ENCODE assay signal across 9 mouse cellular contexts in genomic region chr14:31661671-31662554, GRCm38 (mm10). TPM values are rescaled to one million over a fixed set of nuclear protein-coding genes. Genes with fewer than 3 reads are reported as not detected.
A peak's percentile ranks its signal among the peaks of the same experiment; 100 is the strongest.
DNase-seq lines count a peak whose midpoint lies in the region; ATAC-seq and TF ChIP-seq lines count a peak whose summit lies in the region.
"Had no signal": no experiment of that assay in that cellular context is flagged by ENCODE, and none has a peak within 500 bp of the region (broad histone marks: within the 10 kb centered on the region; RNA-seq: fewer than 3 reads in every experiment).

No protein-coding gene starts in this region.

- H3K4me2 ChIP-seq in heart, embryonic 14.5 days (ENCODE audit: low read length) = peak overlapping the region; percentile 64
- H3K4me2 ChIP-seq in kidney, postnatal 0 days (ENCODE audit: low read length) = peak overlapping the region; percentile 68
- H3K4me2 ChIP-seq in midbrain, postnatal 0 days (ENCODE audit: low read depth, low read length, poor library complexity, severe bottlenecking) = peak overlapping the region; percentile 63

- H3K4me1 ChIP-seq in forebrain, embryonic 10.5 days = peaks cover 58% of the 10 kb centered on the region
- peaks cover 59 to 65% of the 10 kb centered on the region in 2 experiments for H3K4me1 ChIP-seq in heart, embryonic 14.5 days (ENCODE audit: control insufficient read depth in 2 of 2, insufficient read depth in 2 of 2, low read length in 2 of 2)
- peaks cover 59% of the 10 kb centered on the region for H3K4me1 ChIP-seq in kidney, postnatal 0 days (replicated peaks; ENCODE audit: insufficient read depth, low read length)
- H3K4me1 ChIP-seq in midbrain, postnatal 0 days (ENCODE audit: insufficient read depth, low read length) = peaks cover 4% of the 10 kb centered on the region; the same call in 1 of the 2 replicates

- TF ChIP-seq CTCF in brain, embryonic 14.5 days (IDR thresholded peaks at IDR 0.05; ENCODE audit: borderline replicate concordance, extremely low read depth, insufficient read depth, insufficient read length) = no peak
- TF ChIP-seq CTCF in kidney, postnatal 0 days (IDR thresholded peaks at IDR 0.05; ENCODE audit: low read depth) = peak; percentile 56
- peak; percentile 56 for TF ChIP-seq CTCF in midbrain, postnatal 0 days (IDR thresholded peaks at IDR 0.05)

- DNase-seq in B cell, adult 2 months = peak; percentile 71 to 73
- peak; percentile 97 for DNase-seq in brain, embryonic 14.5 days (ENCODE audit: low read depth)
- peak; percentile 75 for DNase-seq in forebrain, embryonic 10.5 days (ENCODE audit: extremely low spot score, low spot score)
- peak; percentile 97 for DNase-seq in kidney, postnatal 0 days (ENCODE audit: low spot score)
- DNase-seq in liver = peak; percentile 76
- DNase-seq in midbrain, postnatal 0 days (ENCODE audit: low spot score) = peak; percentile 96
- DNase-seq in spleen, postnatal 4 days (ENCODE audit: low spot score in 2 of 2) = peak; percentile 56 to 78

- peak overlapping the region; percentile 54 for H3K4me3 ChIP-seq in forebrain, embryonic 10.5 days
- peak overlapping the region; percentile 18 to 32 for H3K4me3 ChIP-seq in heart, embryonic 14.5 days (ENCODE audit: control insufficient read depth in 1 of 2, insufficient read depth in 1 of 2, low read depth in 1 of 2, low read length in 2 of 2)
- H3K4me3 ChIP-seq in kidney, postnatal 0 days (replicated peaks; ENCODE audit: low read depth, low read length) = peak overlapping the region; percentile 33
- H3K4me3 ChIP-seq in midbrain, postnatal 0 days (ENCODE audit: low read depth, low read length) = peak overlapping the region; percentile 31

- peak overlapping the region; percentile 90 for H3K27ac ChIP-seq in forebrain, embryonic 10.5 days
- peak overlapping the region; percentile 93 to 95 for H3K27ac ChIP-seq in heart, embryonic 14.5 days (replicated peaks in 1 of 2; ENCODE audit: control insufficient read depth in 1 of 2, insufficient read depth in 1 of 2, low read depth in 2 of 2, low read length in 2 of 2)
- H3K27ac ChIP-seq in kidney, postnatal 0 days = peak overlapping the region; percentile 97
- peak overlapping the region; percentile 93 for H3K27ac ChIP-seq in midbrain, postnatal 0 days (ENCODE audit: low read depth, low read length)

- H3K9ac ChIP-seq in heart, embryonic 14.5 days (ENCODE audit: low read length) = peak overlapping the region; percentile 75
- H3K9ac ChIP-seq in kidney, postnatal 0 days (ENCODE audit: low read depth, low read length) = peak overlapping the region; percentile 62
- peak overlapping the region; percentile 53 for H3K9ac ChIP-seq in midbrain, postnatal 0 days (replicated peaks; ENCODE audit: low read length, poor library complexity, severe bottlenecking)

- peak; percentile 44; the same call in 1 of the 2 replicates for TF ChIP-seq POLR2A in brain, embryonic 14.5 days (IDR thresholded peaks at IDR 0.05; ENCODE audit: borderline replicate concordance, extremely low read depth, insufficient read depth, insufficient read length, poor library complexity, severe bottlenecking)

- H3K27me3 ChIP-seq in forebrain, embryonic 10.5 days (ENCODE audit: poor library complexity, severe bottlenecking) = no peaks in the 10 kb centered on the region
- H3K27me3 ChIP-seq in heart, embryonic 14.5 days (ENCODE audit: control insufficient read depth, insufficient read depth, low read length) = no peaks in the 10 kb centered on the region
- no peaks in the 10 kb centered on the region for H3K27me3 ChIP-seq in kidney, postnatal 0 days (ENCODE audit: insufficient read depth, low read length)
- no peaks in the 10 kb centered on the region for H3K27me3 ChIP-seq in midbrain, postnatal 0 days (ENCODE audit: insufficient read depth, low read length)

- WGBS in forebrain, embryonic 10.5 days = 9% methylated on average over 44 of the region's 44 CpGs
- WGBS in heart, embryonic 14.5 days = 9% methylated on average over 44 of the region's 44 CpGs
- WGBS in kidney, postnatal 0 days = under 1% methylated on average over 44 of the region's 44 CpGs
- WGBS in midbrain, postnatal 0 days = 4% methylated on average over 44 of the region's 44 CpGs

- no peaks in the 10 kb centered on the region for H3K9me3 ChIP-seq in forebrain, embryonic 10.5 days
- H3K9me3 ChIP-seq in heart, embryonic 14.5 days (ENCODE audit: control insufficient read depth, low read length) = no peaks in the 10 kb centered on the region
- no peaks in the 10 kb centered on the region for H3K9me3 ChIP-seq in kidney, postnatal 0 days (replicated peaks; ENCODE audit: low read length)
- no peaks in the 10 kb centered on the region for H3K9me3 ChIP-seq in midbrain, postnatal 0 days (ENCODE audit: low read length)
- H3K9me3 ChIP-seq: G1E had no signal

- peaks cover 9% of the 10 kb centered on the region for H3K36me3 ChIP-seq in forebrain, embryonic 10.5 days (replicated peaks)
- peaks cover 11% of the 10 kb centered on the region for H3K36me3 ChIP-seq in heart, embryonic 14.5 days (ENCODE audit: control insufficient read depth, insufficient read depth, low read length)
- 0 out of 2 replicates have a peak, but pooled peaks cover 2% of the 10 kb centered on the region for H3K36me3 ChIP-seq in kidney, postnatal 0 days (ENCODE audit: insufficient read depth, low read length)
- H3K36me3 ChIP-seq in midbrain, postnatal 0 days (ENCODE audit: insufficient read depth, low read length) = no peaks in the 10 kb centered on the region

- ATAC-seq in heart, embryonic 14.5 days (ENCODE audit: insufficient number of reproducible peaks, insufficient read depth, low FRiP score, low read depth) = peak; percentile 72
- ATAC-seq in kidney, postnatal 0 days (replicated peaks; ENCODE audit: low FRiP score, low read depth) = peak; percentile 88
- ATAC-seq in midbrain, postnatal 0 days (ENCODE audit: low FRiP score) = peak; percentile 89

RNA-seq across cellular contexts. Expression of gene Hacl1, which starts 20.8 kb away (rescaled TPM):
- polyA plus RNA-seq in brain, embryonic 14.5 days (2012; rRNA removed) = 8.6 and 8.7 TPM in 2 replicates
- 6.0 and 7.1 TPM in 2 replicates for polyA plus RNA-seq in forebrain, embryonic 10.5 days (2016; fragmentation: Nextera tagmentation; extraction: Ambion mirVana)
- 12.1 and 14.3 TPM in 2 replicates for polyA plus RNA-seq in heart, embryonic 14.5 days (2014; fragmentation: Nextera tagmentation; extraction: Ambion mirVana)
- 68.9 and 76.3 TPM in 2 replicates for polyA plus RNA-seq in kidney, postnatal 0 days (2015; fragmentation: Nextera tagmentation; extraction: Ambion mirVana)
- total RNA-seq in midbrain, postnatal 0 days (2014; rRNA removed) = 6.7 and 6.8 TPM in 2 replicates
- polyA plus RNA-seq in midbrain, postnatal 0 days (2015; fragmentation: Nextera tagmentation; extraction: Ambion mirVana) = 8.4 and 9.4 TPM in 2 replicates

RNA-seq across cellular contexts. Expression of gene Btd, which starts 21.1 kb away (rescaled TPM):
- 22.0 and 25.2 TPM in 2 replicates for polyA plus RNA-seq in brain, embryonic 14.5 days (2012; rRNA removed)
- polyA plus RNA-seq in forebrain, embryonic 10.5 days (2016; fragmentation: Nextera tagmentation; extraction: Ambion mirVana) = 11.8 and 13.0 TPM in 2 replicates
- 20.6 and 22.3 TPM in 2 replicates for polyA plus RNA-seq in heart, embryonic 14.5 days (2014; fragmentation: Nextera tagmentation; extraction: Ambion mirVana)
- 60.6 and 64.5 TPM in 2 replicates for polyA plus RNA-seq in kidney, postnatal 0 days (2015; fragmentation: Nextera tagmentation; extraction: Ambion mirVana)
- total RNA-seq in midbrain, postnatal 0 days (2014; rRNA removed) = 21.9 and 28.7 TPM in 2 replicates
- polyA plus RNA-seq in midbrain, postnatal 0 days (2015; fragmentation: Nextera tagmentation; extraction: Ambion mirVana) = 18.5 and 20.1 TPM in 2 replicates

RNA-seq across cellular contexts. Expression of gene Gm49387, which starts 21.2 kb away (rescaled TPM):
- not detected in 2 replicates for polyA plus RNA-seq in brain, embryonic 14.5 days (2012; rRNA removed)
- 0.10 and 1.5 TPM in 2 replicates for polyA plus RNA-seq in forebrain, embryonic 10.5 days (2016; fragmentation: Nextera tagmentation; extraction: Ambion mirVana)
- polyA plus RNA-seq in heart, embryonic 14.5 days (2014; fragmentation: Nextera tagmentation; extraction: Ambion mirVana) = 1.2 and 1.8 TPM in 2 replicates
- polyA plus RNA-seq in kidney, postnatal 0 days (2015; fragmentation: Nextera tagmentation; extraction: Ambion mirVana) = 2.9 TPM in 1 of 2 replicates, not detected in the other
- not detected in 2 replicates for total RNA-seq in midbrain, postnatal 0 days (2014; rRNA removed)
- not detected in 2 replicates for polyA plus RNA-seq in midbrain, postnatal 0 days (2015; fragmentation: Nextera tagmentation; extraction: Ambion mirVana)
- total RNA-seq: G1E had no signal
- polyA plus RNA-seq: G1E had no signal

Comparison
In these comparisons a context has a peak if more than half of its experiments do, and no peak if none do; other contexts are left out.
1. Peak in every context shown above with its lines: DNase-seq, ATAC-seq, H3K4me3 ChIP-seq and H3K27ac ChIP-seq.